Mouse (Mus musculus): ENCODE measurements around the gene Eapp. TPM values are rescaled to one million over a fixed set of nuclear protein-coding genes. Genes with fewer than 3 reads are reported as not detected.

Eapp gene
- 99.6 TPM for polyA plus RNA-seq (2017; shearing (Covaris generic))

DNA sequence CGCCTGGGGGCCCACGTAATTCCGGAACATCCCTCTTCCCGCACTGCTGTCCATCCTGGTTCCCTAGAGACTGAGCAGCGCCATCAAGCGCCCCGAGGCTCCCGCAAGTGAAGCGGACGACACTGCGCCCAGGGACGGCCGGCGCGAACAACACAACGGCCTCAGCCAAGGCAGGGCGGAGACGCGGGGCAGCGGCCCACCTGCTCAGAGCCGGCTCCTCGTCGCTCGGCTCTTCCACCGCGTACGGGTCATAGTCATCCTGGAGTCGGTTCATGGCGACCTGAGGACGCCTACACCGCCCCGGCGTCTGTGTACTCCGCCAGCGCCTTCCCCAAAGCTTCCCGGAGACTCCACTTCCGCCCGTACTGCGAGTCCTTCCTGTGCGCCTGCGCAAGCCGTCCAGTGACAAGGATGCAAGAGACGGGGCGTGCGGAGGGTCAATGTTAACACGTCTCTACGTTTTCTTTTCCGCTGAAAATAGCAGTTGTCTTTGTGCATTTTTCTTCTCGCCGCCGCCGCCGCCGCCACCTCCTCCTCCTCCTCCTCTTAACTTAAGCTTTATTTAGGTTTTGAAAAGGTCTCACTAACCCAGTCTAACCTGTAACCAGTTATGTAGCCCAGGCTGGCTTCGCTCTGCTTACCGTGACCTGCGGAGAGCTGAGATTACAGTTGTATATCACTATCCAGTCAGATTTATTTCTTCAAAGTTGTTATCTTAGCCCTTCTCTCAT is at the start of gene Eapp:
Eapp (minus strand) TSS at position 387 of the 731 bp plus-strand sequence.

DNA sequence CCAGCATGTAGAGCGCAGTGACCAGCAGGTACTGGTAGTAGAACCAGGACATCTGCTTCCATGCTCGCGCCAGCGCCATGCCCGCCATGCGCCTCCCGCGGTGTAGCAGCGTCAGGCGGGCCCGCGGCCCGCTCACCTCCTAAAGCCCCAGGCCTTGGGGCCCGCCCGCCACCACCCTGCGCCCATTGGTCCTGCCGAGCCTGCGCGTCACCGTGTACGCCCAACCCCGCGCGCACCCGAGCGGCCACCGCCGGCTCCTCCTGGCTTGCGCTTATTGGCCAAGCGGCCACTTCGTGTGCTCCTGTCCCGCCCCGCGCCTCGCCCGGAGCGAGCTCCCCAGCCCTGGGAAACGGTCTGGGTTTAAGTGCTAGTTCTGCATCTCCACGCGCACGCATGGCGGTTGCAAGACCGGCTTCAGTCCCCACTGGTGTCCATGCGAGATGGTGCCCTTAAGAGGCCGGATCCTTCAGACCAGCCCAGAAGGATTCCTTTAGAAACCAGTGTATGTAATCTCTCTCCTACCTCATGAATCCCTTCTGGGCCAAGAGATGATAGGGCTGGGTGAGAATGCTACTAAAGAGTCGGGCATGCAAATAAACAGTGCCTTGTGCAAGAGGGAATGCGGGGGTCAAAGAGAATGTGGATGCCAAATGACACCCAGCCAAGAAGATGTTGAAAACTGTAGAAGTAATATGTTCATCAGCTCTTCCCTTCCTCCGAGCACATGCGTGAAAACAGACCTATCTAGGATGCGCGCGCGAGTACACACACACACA is 39.1 kb downstream of the Eapp start, which contains the start of gene Sptssa:
Sptssa (minus strand) TSS at position 178 of the 776 bp plus-strand sequence.

Other genes starting within 250 kb of the Eapp start
- gene Sptssa, start 39.3 kb downstream of the Eapp start, polyA plus RNA-seq (2017; shearing (Covaris generic)) = 171 TPM
- 128 TPM for gene Snx6, start 99.8 kb upstream of the Eapp start, polyA plus RNA-seq (2017; shearing (Covaris generic))
- gene Cfl2, start 167.0 kb upstream of the Eapp start, polyA plus RNA-seq (2017; shearing (Covaris generic)) = 30.1 TPM

All from activated CD4-positive, CD25-positive, alpha-beta regulatory T cell, adult 9 weeks (primary cell).